19 mouse cellular contexts compared by ENCODE assay signal in the genomic region with DNA sequence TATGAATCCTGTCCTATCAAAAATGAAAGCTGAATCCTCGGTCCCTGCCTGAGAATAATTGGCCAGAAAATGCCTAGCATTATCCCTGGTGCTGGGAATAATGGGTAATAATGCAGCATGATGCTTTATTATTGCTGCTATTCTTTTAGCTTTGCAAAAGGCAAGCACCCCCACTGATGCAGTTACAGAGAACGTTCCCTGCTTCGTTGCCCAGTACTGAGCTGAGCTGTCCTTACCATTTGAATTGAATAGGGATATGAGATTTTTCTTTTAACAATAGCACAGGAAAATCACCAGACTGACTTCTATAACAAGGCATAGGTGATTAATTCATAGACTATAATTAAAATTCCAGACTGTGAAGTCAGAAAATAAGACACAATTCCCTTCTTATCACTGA.
"Had no signal": no experiment of that assay in that cellular context is flagged by ENCODE, and none has a peak within 500 bp of the region (broad histone marks: within the 10 kb centered on the region; RNA-seq: fewer than 3 reads in every experiment).

No protein-coding gene starts in this region.

- H3K4me1 ChIP-seq: limb, embryonic 10.5 days; limb, embryonic 13.5 days; liver, embryonic 13.5 days; neural tube, embryonic 13.5 days; stomach, embryonic 15.5 days had no signal

- H3K27me3 ChIP-seq: limb, embryonic 13.5 days; liver, embryonic 13.5 days; neural tube, embryonic 13.5 days; stomach, embryonic 15.5 days had no signal

- H3K9me3 ChIP-seq: limb, embryonic 10.5 days; limb, embryonic 13.5 days; liver, embryonic 13.5 days; neural tube, embryonic 13.5 days; stomach, embryonic 15.5 days had no signal

- H3K27ac ChIP-seq: layer of hippocampus, adult 2 months; limb, embryonic 10.5 days; limb, embryonic 13.5 days; liver, embryonic 13.5 days; neural tube, embryonic 13.5 days; stomach, embryonic 15.5 days had no signal

- H3K4me2 ChIP-seq: limb, embryonic 13.5 days; liver, embryonic 13.5 days; neural tube, embryonic 13.5 days; stomach, embryonic 15.5 days had no signal

- DNase-seq: kidney, adult 18-20 months; kidney, adult 9 months; kidney, postnatal 14 days; layer of hippocampus, adult 9-11 months; liver; liver, embryonic 13.5 days; lung, adult 2 months; lung, postnatal 14 days; lung, postnatal 4 days; retina, postnatal 1 day; right cerebral cortex, postnatal 25 days; spleen, adult 18-20 months; thymus, postnatal 25 days had no signal

- H3K4me3 ChIP-seq: layer of hippocampus, adult 2 months; limb, embryonic 10.5 days; limb, embryonic 13.5 days; liver, embryonic 13.5 days; myocyte; neural tube, embryonic 13.5 days; stomach, embryonic 15.5 days had no signal

- H3K36me3 ChIP-seq: limb, embryonic 10.5 days; limb, embryonic 13.5 days; liver, embryonic 13.5 days; neural tube, embryonic 13.5 days; stomach, embryonic 15.5 days had no signal

- H3K9ac ChIP-seq: limb, embryonic 13.5 days; liver, embryonic 13.5 days; neural tube, embryonic 13.5 days; stomach, embryonic 15.5 days had no signal
